Mouse (Mus musculus) cerebellum, postnatal 10 days (tissue): ENCODE measurements around the gene Ptgs1.

Experiments used
- DNase-seq, 2 experiments: peaks; one replicate each; pipeline ENCODE4 v3.0.0; 2021; ENCODE audit warnings: mixed read lengths in 2 of 2

Ptgs1 gene

GRCm38 (mm10) chr2:36215203-36215739 is 15.0 kb upstream of the Ptgs1 start:
- DNase-seq, result no peak

GRCm38 (mm10) chr2:36216546-36216945 is 13.7 kb upstream of the Ptgs1 start:
- DNase-seq, result no peak

GRCm38 (mm10) chr2:36216953-36217573 is 13.2 kb upstream of the Ptgs1 start:
- DNase-seq, result no peak

- no peak for DNase-seq
These were observed 12.5 kb upstream of the Ptgs1 start for GRCm38 (mm10) chr2:36217692-36218233.

- DNase-seq, result no peak
These were observed 10.1 kb upstream of the Ptgs1 start for GRCm38 (mm10) chr2:36220106-36220505.

GRCm38 (mm10) chr2:36220891-36221290 is 9.3 kb upstream of the Ptgs1 start:
- DNase-seq, result no peak

GRCm38 (mm10) chr2:36222168-36222848 is 7.9 kb upstream of the Ptgs1 start:
- DNase-seq, result no peak

GRCm38 (mm10) chr2:36223436-36223835 is 6.8 kb upstream of the Ptgs1 start:
- DNase-seq, result peak; percentile 57 to 76

GRCm38 (mm10) chr2:36224153-36224552 is 6.1 kb upstream of the Ptgs1 start:
- no peak for DNase-seq

- DNase-seq, result no peak
These were observed 5.6 kb upstream of the Ptgs1 start for GRCm38 (mm10) chr2:36224599-36224998.

- DNase-seq, result no peak
These were observed 741 bp downstream of the Ptgs1 start for GRCm38 (mm10) chr2:36230967-36231366.

- DNase-seq, result no peak
These were observed 4.5 kb downstream of the Ptgs1 start for GRCm38 (mm10) chr2:36234526-36235368.

GRCm38 (mm10) chr2:36235917-36236316 is 5.7 kb downstream of the Ptgs1 start:
- DNase-seq, result peak; percentile 92 to 95

- no peak for DNase-seq
These were observed 6.7 kb downstream of the Ptgs1 start for GRCm38 (mm10) chr2:36236889-36237288.

- no peak for DNase-seq
These were observed 7.3 kb downstream of the Ptgs1 start for GRCm38 (mm10) chr2:36237557-36237956.

GRCm38 (mm10) chr2:36238467-36238866 is 8.2 kb downstream of the Ptgs1 start:
- no peak for DNase-seq

GRCm38 (mm10) chr2:36238951-36239350 is 8.7 kb downstream of the Ptgs1 start:
- no peak for DNase-seq

- peak; percentile 66 to 72 for DNase-seq
These were observed 12.3 kb downstream of the Ptgs1 start for GRCm38 (mm10) chr2:36242514-36242913.

- no peak for DNase-seq
These were observed 13.2 kb downstream of the Ptgs1 start for GRCm38 (mm10) chr2:36243296-36243891.

- DNase-seq, result no peak
These were observed 13.7 kb downstream of the Ptgs1 start for GRCm38 (mm10) chr2:36243892-36244309.

- DNase-seq, result no peak
These were observed 14.5 kb downstream of the Ptgs1 start for GRCm38 (mm10) chr2:36244705-36245104.

GRCm38 (mm10) chr2:36247964-36248363 is 17.7 kb downstream of the Ptgs1 start:
- no peak for DNase-seq

- no peak for DNase-seq
These were observed 20.9 kb downstream of the Ptgs1 start for GRCm38 (mm10) chr2:36251156-36251555.
